Mouse (Mus musculus): ENCODE data around the gene Treh.

DNA sequence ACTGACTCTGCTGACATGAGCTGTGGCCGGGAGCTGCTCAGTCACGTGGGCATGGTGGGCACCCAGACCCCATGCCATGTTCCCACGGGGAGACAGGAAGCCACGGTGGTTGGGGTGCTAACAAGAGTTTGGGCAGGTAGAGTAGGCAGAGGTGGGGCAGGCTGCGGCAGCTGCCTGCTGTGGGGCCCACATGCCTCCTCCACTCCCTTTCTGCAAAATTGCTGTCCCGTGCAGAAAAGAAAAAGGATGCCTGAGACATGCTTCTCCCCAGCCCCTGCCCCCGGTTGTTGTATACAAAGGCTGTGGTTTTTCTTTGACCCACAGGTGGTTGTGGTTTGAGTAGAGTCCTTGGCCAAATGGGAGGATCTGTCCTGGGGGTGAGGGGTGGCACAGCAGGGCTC lies 24.2 kb upstream of the Treh start:
- TF ChIP-seq SRF (IDR thresholded peaks at IDR 0.05; ENCODE audit: control insufficient read depth, insufficient read length, low read depth) (no peak), POLR2AphosphoS2 (IDR thresholded peaks at IDR 0.05; ENCODE audit: insufficient read length, low read depth) (no peak), POLR2A (IDR thresholded peaks at IDR 0.05; ENCODE audit: insufficient read length, low read depth) (no peak), TCF12 (IDR thresholded peaks at IDR 0.05; ENCODE audit: insufficient read depth, poor library complexity, severe bottlenecking) (no peak), USF1 (IDR thresholded peaks at IDR 0.05; ENCODE audit: low read depth) (no peak)

Measured in myocyte (in vitro differentiated cells).